Mouse (Mus musculus) adrenal gland, adult (tissue): ENCODE results near the gene Taf8.

Source experiments
- DNase-seq, 2 experiments: peaks; one replicate each; pipeline ENCODE4 v3.0.0; 2022 to 2023; ENCODE audit warnings: low spot score in 1 of 2; ENCODE audit not compliant: inconsistent age in 2 of 2

The Taf8 gene

GRCm38 (mm10) chr17:47462209-47462608, 39.9 kb downstream of the Taf8 start:
- no peak for DNase-seq

- DNase-seq = no peak
Measured at GRCm38 (mm10) chr17:47461688-47462087, 40.4 kb downstream of the Taf8 start.

- no peak for DNase-seq
Measured at GRCm38 (mm10) chr17:47459341-47459919, 42.7 kb downstream of the Taf8 start.

GRCm38 (mm10) chr17:47458936-47459335, 43.2 kb downstream of the Taf8 start:
- DNase-seq = no peak

GRCm38 (mm10) chr17:47458310-47458709, 43.8 kb downstream of the Taf8 start:
- no peak for DNase-seq

- DNase-seq = no peak
Measured at GRCm38 (mm10) chr17:47454675-47455074, 47.4 kb downstream of the Taf8 start.

GRCm38 (mm10) chr17:47452886-47453285, 49.2 kb downstream of the Taf8 start:
- DNase-seq = no peak

DNA sequence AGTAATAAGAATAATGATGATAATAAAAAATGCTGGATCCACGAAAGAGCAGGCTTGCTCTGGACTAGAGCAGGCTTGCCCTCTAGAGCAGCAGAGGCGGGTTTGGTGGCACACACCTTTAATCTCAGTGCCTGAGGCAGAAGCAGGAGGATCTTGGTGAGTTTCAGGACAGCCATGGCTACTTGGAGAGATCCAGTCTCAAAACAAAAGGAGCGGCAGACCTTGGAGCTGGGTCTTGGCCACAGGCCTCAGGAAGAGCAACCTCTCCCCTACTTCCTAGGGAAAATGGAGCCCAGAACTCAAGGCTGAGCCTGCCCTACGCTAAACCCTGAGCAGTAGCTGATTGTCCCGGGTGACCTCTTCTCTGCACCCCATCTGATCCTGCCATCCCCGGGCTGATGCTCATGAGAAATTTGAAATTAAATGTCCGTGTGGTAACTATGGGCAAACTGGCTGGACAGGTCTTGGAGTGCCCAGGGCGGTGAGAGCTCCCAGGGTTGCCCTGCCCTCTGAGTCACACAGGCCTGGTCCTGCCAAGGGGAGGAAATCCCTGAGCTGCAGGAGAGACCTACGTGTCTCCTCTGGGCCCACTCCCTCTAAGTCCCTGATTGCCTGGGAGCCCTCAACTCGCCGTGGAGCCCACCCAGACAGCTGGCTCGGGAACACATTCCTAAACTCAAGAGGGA, 51.1 kb downstream of the Taf8 start:
- peak; percentile 21 to 68 for DNase-seq

DNA sequence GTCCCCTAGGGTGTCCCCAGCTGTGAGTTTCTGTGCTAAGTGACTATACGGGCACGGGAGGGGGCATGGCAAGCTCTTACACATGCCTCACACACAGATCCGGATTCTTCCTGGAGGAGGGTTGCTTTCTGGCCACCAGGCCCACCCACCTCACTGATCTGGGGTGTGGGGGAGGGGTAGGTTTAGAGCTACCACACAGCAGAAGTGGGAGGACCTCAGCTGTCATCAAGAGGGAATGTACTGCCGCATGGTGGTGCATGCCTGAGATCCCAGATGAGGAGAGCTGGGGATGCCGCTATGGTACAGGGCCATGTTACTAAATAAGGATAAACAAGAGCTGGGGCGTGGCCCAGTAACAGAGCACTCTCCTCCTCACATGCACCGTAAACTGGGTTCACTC, 51.9 kb downstream of the Taf8 start:
- DNase-seq = no peak

DNA sequence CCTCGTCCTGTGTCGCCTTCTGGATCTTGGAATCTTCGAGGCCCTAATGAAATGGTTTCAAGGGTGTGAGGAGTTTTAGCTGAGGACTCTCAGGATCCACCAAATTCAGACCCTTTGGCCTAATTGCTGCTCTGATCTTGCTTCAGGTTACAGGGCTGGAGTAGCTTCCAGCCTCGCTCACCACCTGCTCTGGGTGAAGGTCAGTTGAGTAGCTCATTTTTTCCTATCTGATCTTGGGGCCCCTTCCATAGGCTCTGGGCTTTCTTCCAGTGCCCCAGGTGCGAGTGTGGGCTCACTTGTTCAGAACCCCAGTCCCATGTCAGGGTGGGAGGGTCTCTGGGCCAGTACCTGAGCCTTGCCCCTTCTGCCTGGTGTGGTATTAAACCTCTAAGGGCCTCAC, 52.7 kb downstream of the Taf8 start:
- no peak for DNase-seq

- no peak for DNase-seq
Measured at GRCm38 (mm10) chr17:47448523-47449372, 53.3 kb downstream of the Taf8 start.

- DNase-seq = no peak
Measured at GRCm38 (mm10) chr17:47446561-47446960, 55.5 kb downstream of the Taf8 start.

DNA sequence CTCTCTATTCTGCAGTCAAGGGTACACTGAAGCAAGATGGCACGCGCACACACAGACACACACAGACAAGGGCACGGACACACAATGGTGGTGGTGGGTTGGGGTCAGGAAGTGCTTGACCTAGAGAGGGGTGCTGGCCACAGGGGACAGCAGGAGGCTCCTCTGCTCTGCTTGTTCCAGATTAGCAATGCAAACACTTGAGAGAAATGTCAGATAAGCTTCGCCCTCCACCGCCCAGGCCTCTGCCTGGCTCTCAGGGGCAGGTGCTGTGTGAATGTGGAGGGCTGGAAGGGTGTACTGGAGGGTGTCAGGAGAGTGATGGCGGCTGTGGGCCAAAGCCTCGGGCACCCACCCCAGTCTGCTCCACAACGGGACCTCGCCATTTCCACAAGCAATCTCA, 56.1 kb downstream of the Taf8 start:
- DNase-seq = no peak

DNA sequence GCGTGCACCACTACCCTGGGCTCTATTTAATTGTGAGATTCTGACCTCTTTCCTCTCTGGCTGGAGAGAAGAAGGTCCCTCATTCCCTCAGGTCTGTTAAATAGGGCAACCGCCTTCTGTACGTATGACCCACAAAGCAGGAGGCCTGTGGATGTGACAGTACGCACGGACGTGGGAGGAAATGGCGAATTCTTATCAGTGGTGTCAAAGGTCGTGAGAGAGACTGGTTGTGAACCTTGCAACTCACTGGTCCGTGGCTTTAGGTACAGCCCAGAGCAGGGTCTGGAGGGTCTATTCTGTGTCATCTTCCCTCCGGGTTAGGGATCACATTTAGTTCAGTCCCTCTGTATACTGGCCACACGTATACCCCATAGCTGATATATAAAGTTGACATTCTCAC, 56.6 kb downstream of the Taf8 start:
- no peak for DNase-seq

- no peak for DNase-seq
Measured at GRCm38 (mm10) chr17:47444113-47444512, 58.0 kb downstream of the Taf8 start.

- no peak for DNase-seq
Measured at GRCm38 (mm10) chr17:47442271-47442670, 59.8 kb downstream of the Taf8 start.

DNA sequence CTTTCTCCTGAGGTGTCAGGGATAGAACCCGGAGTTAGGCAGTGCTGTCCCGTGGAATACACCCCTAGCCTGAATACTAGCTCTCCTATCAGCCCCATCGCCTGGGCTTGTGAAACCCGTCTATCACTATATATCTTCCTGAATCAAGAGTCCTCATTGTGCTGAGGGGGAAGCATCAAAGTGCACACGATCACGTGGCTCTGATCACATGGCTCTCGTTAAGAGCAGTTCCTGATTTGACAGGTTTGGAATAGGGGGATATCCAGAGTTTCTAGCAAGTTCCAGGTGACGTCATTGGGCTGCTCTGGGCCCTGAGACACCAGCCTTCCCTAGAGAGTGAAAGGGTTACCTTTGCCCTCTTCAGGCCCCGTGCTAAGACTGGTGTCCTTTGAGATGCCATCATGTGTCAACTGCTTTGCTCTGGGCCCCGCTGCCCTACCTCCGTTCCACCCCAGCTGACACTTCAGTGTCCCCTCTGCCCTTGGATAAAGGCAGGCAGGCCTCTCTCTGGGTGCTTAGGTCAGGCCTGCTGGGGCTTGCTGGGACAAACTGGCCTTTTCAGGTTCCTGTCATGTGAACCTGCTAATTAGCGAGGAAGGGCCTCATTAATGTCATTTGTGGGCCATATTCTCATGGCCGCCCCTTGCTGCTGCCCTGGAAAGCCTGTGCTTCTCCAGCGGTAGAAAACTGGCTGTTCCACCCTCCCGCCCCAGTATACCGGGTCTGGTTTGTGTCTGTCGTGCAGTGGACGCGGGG, 60.6 kb downstream of the Taf8 start:
- no peak for DNase-seq

GRCm38 (mm10) chr17:47440359-47440890, 61.7 kb downstream of the Taf8 start:
- no peak for DNase-seq

- no peak for DNase-seq
Measured at GRCm38 (mm10) chr17:47439396-47440028, 62.6 kb downstream of the Taf8 start.

DNA sequence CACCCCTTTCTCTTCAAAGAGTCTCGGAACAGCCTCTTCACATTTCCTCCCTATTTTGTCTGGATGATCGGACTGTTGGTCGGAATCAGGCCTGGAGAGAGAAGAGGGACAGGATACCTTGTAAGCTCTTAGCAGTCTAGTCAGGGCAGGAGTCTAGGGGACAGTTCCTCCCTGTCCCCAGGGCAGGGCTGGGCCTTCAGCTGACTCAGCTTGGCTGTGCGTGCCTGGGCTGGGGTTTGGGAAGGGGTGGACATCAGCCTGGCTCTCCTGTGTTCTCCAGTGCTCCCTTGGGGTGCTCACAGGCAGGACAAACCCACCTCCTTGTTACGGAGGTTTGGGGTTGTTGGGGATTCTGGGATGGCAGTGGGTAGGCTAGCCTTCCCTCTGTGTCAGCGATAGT, 63.5 kb downstream of the Taf8 start:
- DNase-seq = no peak
